Comparison of ENCODE assay signal across 14 mouse cellular contexts in the genomic region with DNA sequence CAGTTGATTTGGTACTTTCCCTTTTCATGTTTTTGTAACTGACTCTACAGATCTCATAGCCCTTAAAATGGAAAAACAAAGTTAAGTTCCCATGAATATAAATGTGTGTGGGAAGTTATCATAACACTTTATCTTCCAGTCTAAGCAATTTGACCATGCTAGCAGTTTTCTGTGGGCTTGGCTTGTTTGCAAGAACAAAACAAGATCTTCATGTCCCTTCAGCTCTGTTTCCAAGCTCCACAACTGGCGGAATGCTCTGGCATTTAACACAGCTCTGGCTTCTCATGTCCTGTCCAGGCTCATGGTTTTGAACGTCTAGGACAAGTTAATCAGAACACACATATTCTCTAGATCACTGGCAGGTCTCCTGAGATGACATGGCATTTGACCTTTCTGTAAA.
A peak's percentile ranks its signal among the peaks of the same experiment; 100 is the strongest.
DNase-seq lines count a peak whose midpoint lies in the region; ATAC-seq and TF ChIP-seq lines count a peak whose summit lies in the region.
"Had no signal": no experiment of that assay in that cellular context is flagged by ENCODE, and none has a peak within 500 bp of the region (broad histone marks: within the 10 kb centered on the region; RNA-seq: fewer than 3 reads in every experiment).

No protein-coding gene starts in this region.

- WGBS in embryonic facial prominence, embryonic 14.5 days, result 56% methylated on average over 2 of the region's 2 CpGs
- WGBS in embryonic facial prominence, embryonic 10.5 days, result 79% methylated on average over 2 of the region's 2 CpGs
- WGBS in kidney, embryonic 16.5 days, result 72% methylated on average over 2 of the region's 2 CpGs
- 53% methylated on average over 2 of the region's 2 CpGs for WGBS in cerebellum, adult 2 months

- peak; percentile 59 for DNase-seq in embryonic facial prominence, embryonic 14.5 days (ENCODE audit: low spot score)
- no peak for DNase-seq in embryonic facial prominence, embryonic 10.5 days (ENCODE audit: low spot score)
- peak; percentile 33 for DNase-seq in kidney, postnatal 14 days
- peak; percentile 57 for DNase-seq in fibroblast of lung, adult 2 months (ENCODE audit: low read depth)
- no peak for DNase-seq in cerebellum, adult 2 months
- no peak for DNase-seq in right cerebral cortex, postnatal 14 days
- DNase-seq: B cell, adult 2 months; layer of hippocampus, adult 9-11 months; thymus, postnatal 14 days had no signal

- H3K27ac ChIP-seq in embryonic facial prominence, embryonic 14.5 days (replicated peaks; ENCODE audit: low read depth, low read length), result no peak overlapping the region
- no peak overlapping the region for H3K27ac ChIP-seq in embryonic facial prominence, embryonic 10.5 days (replicated peaks)
- no peak overlapping the region for H3K27ac ChIP-seq in kidney, embryonic 16.5 days (ENCODE audit: low read length)
- H3K27ac ChIP-seq in cerebellum, adult 2 months (ENCODE audit: insufficient read depth, low read length), result no peak overlapping the region
- H3K27ac ChIP-seq: heart, embryonic 13.5 days had no signal

- no peak for TF ChIP-seq CTCF in cerebellum, adult 2 months (IDR thresholded peaks at IDR 0.05; ENCODE audit: borderline replicate concordance, insufficient read depth, low read depth, low read length)

- no peaks in the 10 kb centered on the region for H3K36me3 ChIP-seq in embryonic facial prominence, embryonic 14.5 days (ENCODE audit: control insufficient read depth, insufficient read depth, low read length)
- no peaks in the 10 kb centered on the region for H3K36me3 ChIP-seq in embryonic facial prominence, embryonic 10.5 days (replicated peaks)
- no peaks in the 10 kb centered on the region for H3K36me3 ChIP-seq in kidney, embryonic 16.5 days (ENCODE audit: insufficient read depth, low read length)
- H3K36me3 ChIP-seq: G1E; heart, embryonic 13.5 days had no signal

- H3K9ac ChIP-seq in embryonic facial prominence, embryonic 14.5 days (ENCODE audit: low read depth, low read length), result no peak overlapping the region
- H3K9ac ChIP-seq in kidney, embryonic 16.5 days (replicated peaks; ENCODE audit: low read length), result no peak overlapping the region
- H3K9ac ChIP-seq: heart, embryonic 13.5 days had no signal

- no peak for TF ChIP-seq POLR2A in cerebellum, adult 2 months (IDR thresholded peaks at IDR 0.05; ENCODE audit: borderline replicate concordance, insufficient read depth, low read length)

- H3K4me3 ChIP-seq in embryonic facial prominence, embryonic 14.5 days (ENCODE audit: low read depth, low read length), result no peak overlapping the region
- no peak overlapping the region for H3K4me3 ChIP-seq in embryonic facial prominence, embryonic 10.5 days
- H3K4me3 ChIP-seq in kidney, embryonic 16.5 days (ENCODE audit: low read length), result no peak overlapping the region
- no peak overlapping the region for H3K4me3 ChIP-seq in cerebellum, adult 2 months (replicated peaks; ENCODE audit: insufficient read depth, low read depth, low read length)
- H3K4me3 ChIP-seq: heart, embryonic 13.5 days had no signal

- H3K4me2 ChIP-seq in embryonic facial prominence, embryonic 14.5 days (ENCODE audit: low read depth, low read length), result no peak overlapping the region
- H3K4me2 ChIP-seq in kidney, embryonic 16.5 days (replicated peaks; ENCODE audit: low read depth, low read length), result no peak overlapping the region
- H3K4me2 ChIP-seq: heart, embryonic 13.5 days had no signal

- H3K4me1 ChIP-seq in embryonic facial prominence, embryonic 14.5 days (ENCODE audit: control insufficient read depth, insufficient read depth, low read length), result no peaks in the 10 kb centered on the region
- H3K4me1 ChIP-seq in embryonic facial prominence, embryonic 10.5 days, result peaks cover 10% of the 10 kb centered on the region
- H3K4me1 ChIP-seq in kidney, embryonic 16.5 days (ENCODE audit: insufficient read depth, low read length), result no peaks in the 10 kb centered on the region
- no peaks in the 10 kb centered on the region for H3K4me1 ChIP-seq in cerebellum, adult 2 months (ENCODE audit: control insufficient read depth, insufficient read depth, low read length)

- H3K27me3 ChIP-seq in embryonic facial prominence, embryonic 14.5 days (replicated peaks; ENCODE audit: control insufficient read depth, insufficient read depth, low read length), result no peaks in the 10 kb centered on the region
- no peaks in the 10 kb centered on the region for H3K27me3 ChIP-seq in embryonic facial prominence, embryonic 10.5 days (replicated peaks; ENCODE audit: low read depth, poor library complexity, severe bottlenecking)
- no peaks in the 10 kb centered on the region for H3K27me3 ChIP-seq in kidney, embryonic 16.5 days (ENCODE audit: insufficient read depth, low read length)
- no peaks in the 10 kb centered on the region for H3K27me3 ChIP-seq in cerebellum, adult 2 months (ENCODE audit: control insufficient read depth, insufficient read depth, low read length)
- H3K27me3 ChIP-seq: heart, embryonic 13.5 days had no signal

- no peaks in the 10 kb centered on the region for H3K9me3 ChIP-seq in embryonic facial prominence, embryonic 14.5 days (ENCODE audit: control insufficient read depth, low read length)
- no peaks in the 10 kb centered on the region for H3K9me3 ChIP-seq in embryonic facial prominence, embryonic 10.5 days
- no peaks in the 10 kb centered on the region for H3K9me3 ChIP-seq in kidney, embryonic 16.5 days (ENCODE audit: low read length)
- H3K9me3 ChIP-seq: heart, embryonic 13.5 days had no signal

- no peak for ATAC-seq in embryonic facial prominence, embryonic 14.5 days (ENCODE audit: low read depth)
- ATAC-seq in kidney, embryonic 16.5 days (ENCODE audit: low FRiP score, low TSS enrichment), result no peak
- peak; percentile 33 for ATAC-seq in inflammation-experienced regulatory T-cells, adult 6 months
- ATAC-seq: hindbrain, embryonic 16.5 days had no signal

Comparison
In these comparisons a context has a peak if more than half of its experiments do, and no peak if none do; other contexts are left out.
1. DNase-seq: peak in embryonic facial prominence, embryonic 14.5 days (single experiment), kidney, postnatal 14 days (single experiment) and fibroblast of lung, adult 2 months (single experiment); none in embryonic facial prominence, embryonic 10.5 days (single experiment), cerebellum, adult 2 months (0 of 2) and right cerebral cortex, postnatal 14 days (single experiment).